Mouse (Mus musculus) thymus, adult 18-20 months (tissue): ENCODE results near the gene Olfr319.
"Not testable (repeated sequence)": the region's sequence is repeated elsewhere in the genome, so short reads cannot be mapped to it uniquely, and the experiment has no call there.

ENCODE experiments used
- DNase-seq, 2 experiments: peaks; one replicate each; pipeline ENCODE4 v3.0.0; 2022; ENCODE audit warnings: mixed read lengths in 2 of 2

The Olfr319 gene

GRCm38 (mm10) chr11:58698862-58699261 is at the start of gene Olfr319:
Gene Olfr319 (plus strand): TSS chr11:58699162.
- no peak for DNase-seq

- DNase-seq, result no peak
These were observed 43.8 kb upstream of the Olfr319 start for GRCm38 (mm10) chr11:58655151-58655550.

- DNase-seq, result no peak
These were observed 40.4 kb upstream of the Olfr319 start, which contains the start of gene Olfr322 for GRCm38 (mm10) chr11:58658596-58658995. Gene Olfr322 (plus strand): TSS chr11:58658782.

- DNase-seq, result no peak
These were observed 29.7 kb upstream of the Olfr319 start for GRCm38 (mm10) chr11:58669252-58669651.

GRCm38 (mm10) chr11:58671825-58672224 is 27.1 kb upstream of the Olfr319 start:
- no peak for DNase-seq

- no peak for DNase-seq
These were observed 18.2 kb upstream of the Olfr319 start, which contains the start of gene Olfr320 for GRCm38 (mm10) chr11:58680799-58681198. Gene Olfr320 (plus strand): TSS chr11:58681099.

GRCm38 (mm10) chr11:58709086-58709485 is 10.1 kb downstream of the Olfr319 start:
- DNase-seq, result no peak

- not testable (repeated sequence) for DNase-seq
These were observed 18.8 kb downstream of the Olfr319 start for GRCm38 (mm10) chr11:58717723-58718122.

- DNase-seq, result no peak
These were observed 20.7 kb downstream of the Olfr319 start for GRCm38 (mm10) chr11:58719701-58720100.

- no peak for DNase-seq
These were observed 25.0 kb downstream of the Olfr319 start, which contains the start of gene Olfr318 for GRCm38 (mm10) chr11:58723914-58724313. Gene Olfr318 (minus strand): TSS chr11:58724014.

- DNase-seq, result not testable (repeated sequence)
These were observed 29.1 kb downstream of the Olfr319 start for GRCm38 (mm10) chr11:58727896-58728650.

- DNase-seq, result no peak
These were observed 34.4 kb downstream of the Olfr319 start for GRCm38 (mm10) chr11:58733372-58733771.

- no peak for DNase-seq
These were observed 39.9 kb downstream of the Olfr319 start, which contains the start of gene Olfr317 for GRCm38 (mm10) chr11:58738792-58739262. Gene Olfr317 (minus strand): TSS chr11:58739212.

- DNase-seq, result not testable (repeated sequence)
These were observed 52.1 kb downstream of the Olfr319 start for GRCm38 (mm10) chr11:58751096-58751495.

- no peak for DNase-seq
These were observed 53.5 kb downstream of the Olfr319 start, which contains the start of gene Olfr316 for GRCm38 (mm10) chr11:58752434-58752833. Gene Olfr316 (plus strand): TSS chr11:58752734.
